Mouse (Mus musculus) urinary bladder, adult 2 months (tissue): ENCODE data around the gene Mt4. TPM values are rescaled to one million over a fixed set of nuclear protein-coding genes. Genes with fewer than 3 reads are reported as not detected.
A peak's percentile ranks its signal among the peaks of the same experiment; 100 is the strongest.
"Not testable (repeated sequence)": the region's sequence is repeated elsewhere in the genome, so short reads cannot be mapped to it uniquely, and the experiment has no call there.

Source experiments
- DNase-seq: peaks from one replicate; pipeline ENCODE4 v3.0.0; 2022; ENCODE audit warnings: low spot score
- polyA plus RNA-seq: library from polyadenylated mRNA; depleted of rRNA; stranded (reverse); fragments of >200 nt; gene quantifications from 2 replicates; pipeline ENCODE4 v1.2.3, GENCODE M21; 2012

Gene Mt4
- polyA plus RNA-seq, 1 experiment: not detected

DNA sequence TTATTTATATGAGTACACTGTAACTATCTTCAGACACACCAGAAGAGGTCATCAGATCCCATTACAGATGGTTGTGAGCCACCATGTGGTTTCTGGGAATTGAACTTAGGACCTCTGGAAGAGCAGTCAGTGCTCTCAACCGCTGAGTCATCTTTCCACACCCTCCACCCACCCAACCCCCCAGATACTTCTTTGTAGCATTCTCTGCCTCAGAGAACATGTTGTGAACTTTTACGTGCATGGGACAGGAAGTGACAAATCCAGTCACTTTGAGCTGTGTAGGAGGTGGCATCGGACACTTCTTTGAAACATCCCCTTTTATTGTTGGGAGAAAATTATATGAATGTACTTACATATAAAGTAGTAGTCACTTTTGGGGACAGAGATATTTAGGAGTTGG, 2.4 kb upstream of the Mt4 start:
- DNase-seq: not testable (repeated sequence)

DNA sequence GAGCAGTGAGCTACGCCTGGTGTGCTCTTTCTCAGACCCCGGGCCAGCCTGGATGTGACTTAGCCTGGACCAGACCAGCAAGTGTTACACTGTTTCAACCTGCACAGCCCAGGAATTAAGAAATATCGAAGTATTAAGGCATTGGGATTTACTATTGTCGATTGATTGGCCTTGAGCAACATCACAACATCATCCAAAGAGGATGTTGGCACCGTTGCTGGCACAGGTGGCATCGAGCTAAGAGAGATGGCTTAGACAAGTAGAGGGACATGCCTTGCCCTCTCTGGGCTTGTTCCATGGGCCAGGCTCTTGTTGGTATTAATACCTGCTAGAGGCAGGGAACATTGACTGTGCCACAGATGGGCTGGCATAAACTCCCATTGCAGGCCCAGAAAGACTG, 1.4 kb upstream of the Mt4 start:
- DNase-seq: no peak

- no peak for DNase-seq
These were observed 805 bp upstream of the Mt4 start for GRCm38 (mm10) chr8:94136192-94136591.

- DNase-seq: no peak
These were observed 3.3 kb downstream of the Mt4 start for GRCm38 (mm10) chr8:94140266-94140795.

- no peak for DNase-seq
These were observed 11.2 kb downstream of the Mt4 start for GRCm38 (mm10) chr8:94148236-94148635.

DNA sequence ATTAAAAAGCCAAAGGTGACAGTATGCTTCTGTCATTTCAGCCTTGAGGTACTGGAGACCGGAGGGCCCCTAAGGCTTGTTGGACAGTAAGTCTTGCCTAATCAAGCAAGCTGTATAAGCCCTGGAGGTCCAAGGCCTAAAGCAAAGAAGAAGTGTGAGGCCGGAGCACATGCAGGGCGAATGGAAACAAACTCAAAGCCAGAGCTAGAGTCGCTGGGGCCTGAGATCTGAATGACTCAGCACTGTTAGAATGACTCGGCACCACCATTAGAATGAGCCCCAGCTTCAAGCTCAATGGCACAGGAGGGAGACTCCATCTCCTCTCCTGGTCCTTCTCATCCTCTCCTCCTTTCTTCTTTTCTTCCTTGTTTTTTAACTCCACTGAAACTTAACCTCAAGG, 13.9 kb downstream of the Mt4 start:
- DNase-seq: no peak

- DNase-seq: peak; percentile 27
These were observed 15.7 kb downstream of the Mt4 start, which contains the start of gene Mt3 for GRCm38 (mm10) chr8:94152513-94153300. Mt3 (plus strand) TSS chr8:94152607.

- DNase-seq: no peak
These were observed 16.5 kb downstream of the Mt4 start for GRCm38 (mm10) chr8:94153451-94153850.

- no peak for DNase-seq
These were observed 17.5 kb downstream of the Mt4 start for GRCm38 (mm10) chr8:94154537-94154936.

DNA sequence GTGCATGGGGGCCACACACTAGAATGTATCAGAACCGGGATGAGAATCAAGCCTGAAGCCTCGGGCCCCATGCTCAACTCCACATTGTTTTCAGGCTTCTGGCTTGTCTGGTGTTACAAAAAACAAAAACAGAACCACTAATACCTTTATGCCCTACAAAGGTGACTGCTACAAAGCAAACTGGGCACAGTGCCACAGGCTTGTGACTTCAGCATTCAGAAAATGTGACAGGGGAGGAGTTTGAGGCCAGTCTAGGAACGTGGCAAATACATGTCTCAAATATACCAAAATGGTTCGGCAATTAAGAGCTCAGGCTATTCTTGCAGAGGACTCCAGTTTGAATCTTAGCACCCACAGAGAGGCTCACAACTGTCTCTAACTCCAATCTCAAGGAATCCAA, 19.1 kb downstream of the Mt4 start:
- no peak for DNase-seq

DNA sequence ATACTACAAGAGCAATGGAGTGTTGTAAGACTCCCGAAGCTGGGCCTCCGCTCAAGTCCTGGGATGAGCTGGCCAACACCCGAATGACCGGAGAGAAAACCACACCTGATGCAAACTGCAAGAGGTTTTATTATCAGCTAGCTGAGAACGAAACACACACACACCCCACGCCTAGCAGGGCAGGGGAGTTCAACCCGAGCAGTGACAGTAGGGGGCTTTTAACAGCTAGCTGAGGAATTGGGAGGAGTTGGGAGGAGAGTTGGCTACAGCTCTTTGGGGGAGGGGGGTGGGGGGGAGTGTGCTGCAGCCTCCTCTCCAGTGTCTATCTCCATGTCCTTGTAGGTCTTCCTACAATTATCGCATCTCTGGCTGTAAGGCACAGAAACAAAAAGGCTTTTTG, 28.8 kb downstream of the Mt4 start:
- DNase-seq: not testable (repeated sequence)

DNA sequence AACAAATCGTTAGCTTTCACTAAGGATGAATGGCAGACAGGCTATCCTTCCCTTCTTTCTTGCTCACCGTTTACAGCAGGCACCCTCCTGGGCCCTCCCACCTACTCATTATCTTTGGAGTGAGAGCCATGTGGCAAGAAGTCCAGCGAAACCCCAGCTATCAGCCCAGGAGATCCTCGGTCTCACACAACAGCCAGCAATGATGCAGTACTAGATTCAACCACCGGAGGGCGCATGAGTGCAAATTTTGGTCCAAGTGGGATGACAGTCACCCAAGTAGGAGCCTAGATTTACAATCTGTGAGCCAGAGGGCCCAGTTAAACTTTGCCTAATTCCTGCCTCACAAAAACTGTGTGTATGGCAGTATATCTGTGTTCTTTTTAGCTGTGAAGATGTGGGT, 30.2 kb downstream of the Mt4 start:
- DNase-seq: peak; percentile 95

DNA sequence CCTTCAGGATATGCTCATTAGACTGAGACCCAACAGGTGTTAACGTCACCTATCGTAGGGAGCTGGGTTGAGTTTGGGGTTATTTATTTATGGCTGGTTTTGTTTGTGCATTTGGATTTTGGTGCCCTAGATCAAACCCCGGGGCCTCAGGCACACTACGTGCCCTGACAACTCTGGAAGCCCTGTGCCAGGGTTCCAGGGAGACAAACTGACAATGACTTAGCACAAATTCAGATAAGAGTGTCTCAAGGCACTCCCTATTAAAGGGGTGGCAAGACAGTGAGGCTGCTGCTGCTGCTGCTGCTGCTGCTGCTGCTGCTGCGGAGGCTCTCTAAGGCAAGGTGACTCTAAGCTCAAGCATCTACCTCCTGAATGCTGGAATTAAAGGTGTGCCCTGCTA, 32.5 kb downstream of the Mt4 start:
- DNase-seq: no peak

GRCm38 (mm10) chr8:94171321-94171755, 34.3 kb downstream of the Mt4 start:
- DNase-seq: peak; percentile 25

DNA sequence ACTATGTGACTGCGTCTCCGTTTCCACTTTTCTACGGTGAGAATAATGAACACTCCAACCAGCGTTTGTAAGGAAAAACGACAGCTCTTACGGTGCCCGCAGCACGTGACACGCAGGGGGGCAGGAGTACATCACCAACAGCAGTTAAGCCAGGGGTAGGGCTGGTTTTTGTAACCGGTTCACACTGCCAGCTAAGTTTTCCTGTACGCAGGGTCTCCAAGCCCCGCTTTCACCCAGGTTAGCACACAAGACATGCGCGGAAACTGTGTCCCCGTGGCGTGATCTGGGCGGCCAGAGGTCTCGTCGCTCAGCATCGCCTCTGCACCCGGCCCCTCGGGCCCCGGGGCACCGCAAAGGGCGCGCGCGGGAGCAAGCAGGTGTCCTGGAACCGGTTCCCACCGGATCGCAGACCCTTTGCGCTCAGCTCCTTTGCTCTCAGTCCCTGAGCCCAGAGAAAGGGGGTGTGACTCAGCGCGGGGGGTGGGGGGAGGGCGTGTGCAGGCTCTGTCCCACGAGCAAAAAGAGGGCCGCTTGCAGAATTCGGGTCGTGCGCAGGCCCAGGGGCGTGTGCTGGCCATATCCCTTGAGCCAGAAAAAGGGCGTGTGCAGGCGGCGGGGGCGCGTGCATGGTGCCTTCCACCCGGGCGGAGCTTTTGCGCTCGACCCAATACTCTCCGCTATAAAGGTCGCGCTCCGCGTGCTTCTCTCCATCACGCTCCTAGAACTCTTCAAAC, 35.2 kb downstream of the Mt4 start, which contains the start of gene Mt2:
Mt2 (plus strand) TSS at position 590 of the 734 bp plus-strand sequence.
- DNase-seq: peak; percentile 57

DNA sequence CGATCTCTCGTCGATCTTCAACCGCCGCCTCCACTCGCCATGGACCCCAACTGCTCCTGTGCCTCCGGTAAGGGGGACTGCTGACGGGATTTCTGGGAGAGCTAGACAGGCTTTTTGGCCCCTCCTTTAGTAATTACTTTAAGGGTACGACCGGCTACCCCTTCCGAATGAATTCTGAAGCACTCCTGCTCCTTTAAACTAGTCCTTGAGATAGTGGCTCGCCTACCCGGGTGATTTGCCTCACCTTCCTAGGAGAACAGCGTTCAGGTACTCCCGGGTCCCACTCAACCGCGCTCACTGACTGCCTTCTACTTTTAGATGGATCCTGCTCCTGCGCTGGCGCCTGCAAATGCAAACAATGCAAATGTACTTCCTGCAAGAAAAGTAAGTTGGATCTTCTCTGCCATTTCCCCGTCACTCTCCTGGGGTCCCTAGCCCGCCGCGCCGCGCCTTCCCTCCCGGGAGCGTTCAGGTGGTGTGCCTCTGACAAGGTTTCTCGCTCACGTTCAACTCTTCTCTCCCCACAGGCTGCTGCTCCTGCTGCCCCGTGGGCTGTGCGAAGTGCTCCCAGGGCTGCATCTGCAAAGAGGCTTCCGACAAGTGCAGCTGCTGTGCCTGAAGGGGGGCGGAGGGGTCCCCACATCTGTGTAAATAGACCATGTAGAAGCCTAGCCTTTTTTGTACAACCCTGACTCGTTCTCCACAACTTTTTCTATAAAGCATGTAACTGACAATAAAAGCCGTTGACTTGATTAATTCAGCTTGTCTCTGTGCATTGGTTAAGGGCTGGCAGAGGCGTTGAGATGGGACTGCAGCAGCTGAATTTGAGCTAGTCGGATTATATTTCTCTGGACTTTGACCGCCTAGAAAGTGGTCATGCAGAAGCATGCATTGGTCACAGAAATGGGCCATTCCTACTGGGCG, 36.1 kb downstream of the Mt4 start:
- DNase-seq: peak; percentile 24

DNA sequence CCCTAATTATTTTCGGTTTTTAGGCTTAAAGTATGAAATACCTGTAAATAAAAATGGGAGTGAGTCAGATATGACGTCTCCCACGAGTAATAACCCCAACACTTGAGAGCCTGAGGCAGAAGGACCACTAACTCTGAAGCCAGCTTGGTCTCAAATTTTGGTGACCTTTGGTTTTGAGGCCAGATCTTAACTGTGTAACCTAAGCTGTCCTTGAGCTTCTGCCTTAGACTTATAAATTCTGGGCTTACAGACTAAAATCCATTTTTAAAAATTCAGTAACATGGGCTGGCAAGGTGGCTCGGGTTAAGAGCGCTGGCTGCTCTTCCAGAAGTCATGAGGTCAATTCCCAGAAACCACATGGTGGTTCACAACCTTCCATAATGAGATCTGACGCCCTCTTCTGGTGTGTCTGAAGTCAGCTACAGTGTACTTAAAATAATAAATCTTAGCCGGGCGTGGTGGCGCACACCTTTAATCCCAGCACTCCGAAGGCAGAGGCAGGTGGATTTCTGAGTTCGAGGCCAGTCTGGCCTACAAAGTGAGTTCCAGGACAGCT, 36.9 kb downstream of the Mt4 start:
- DNase-seq: no peak

- DNase-seq: no peak
These were observed 37.7 kb downstream of the Mt4 start for GRCm38 (mm10) chr8:94174619-94175213.

DNA sequence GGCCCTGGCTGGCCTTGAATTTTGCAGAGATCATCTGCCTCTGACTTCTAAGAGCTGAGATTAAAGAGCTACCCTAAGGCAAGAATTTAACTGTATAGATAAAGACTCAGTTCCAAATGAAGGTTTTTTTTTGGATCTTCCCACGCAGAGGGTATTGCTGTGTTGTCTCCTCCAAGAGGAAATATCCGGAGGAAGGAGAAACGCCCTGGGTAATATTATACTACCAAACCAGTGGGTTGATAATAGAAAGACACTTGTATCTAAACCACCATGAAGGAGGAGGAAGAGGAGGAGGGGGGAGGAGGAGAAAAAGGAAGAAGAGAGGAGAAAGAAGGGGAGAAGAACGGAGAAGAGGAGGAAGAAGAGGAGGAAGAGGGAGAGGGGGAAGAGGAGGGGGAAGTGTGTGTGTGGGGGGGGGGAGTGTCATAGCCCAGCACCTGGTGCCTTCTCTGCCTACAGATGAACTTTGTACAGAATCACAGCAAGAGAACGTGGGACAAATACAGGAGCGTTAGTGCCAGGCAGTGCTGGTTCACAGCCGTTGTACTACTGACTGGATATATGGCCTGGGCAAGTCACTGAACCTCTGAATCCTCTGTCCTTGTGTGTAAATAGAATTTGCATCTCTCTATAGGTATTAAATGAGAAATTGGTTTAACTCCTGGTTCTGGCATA, 40.9 kb downstream of the Mt4 start:
- DNase-seq: no peak
